Mouse (Mus musculus): ENCODE measurements around the gene Fam163b. TPM values are rescaled to one million over a fixed set of nuclear protein-coding genes. Genes with fewer than 3 reads are reported as not detected.

Gene Fam163b
- polyA plus RNA-seq, 1 experiment from 2014 or later: 0.30 TPM

DNA sequence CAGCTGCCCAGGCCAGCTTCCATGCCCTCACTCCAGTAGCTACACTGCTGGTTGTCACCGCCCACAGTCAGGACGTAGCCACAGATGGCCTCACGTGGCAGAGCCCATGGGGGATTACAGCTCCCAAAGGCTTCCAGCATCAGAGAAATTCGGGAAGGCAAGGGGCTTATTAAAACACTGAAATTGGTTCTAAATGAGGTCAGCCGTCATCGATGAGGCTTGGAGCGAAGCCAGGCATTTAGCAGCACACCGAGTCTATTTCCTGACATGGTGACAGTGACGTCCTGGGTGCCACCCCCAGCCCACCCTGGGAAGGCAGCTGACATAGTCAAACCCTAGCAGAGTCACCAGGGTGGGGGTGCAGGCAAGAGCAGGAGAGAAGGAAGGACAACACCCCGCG lies 20.4 kb upstream of the Fam163b start:
- 54% methylated on average over 11 of the region's 11 CpGs for WGBS
- Histone ChIP-seq H3K27me3 (no peaks in the 10 kb centered on the region), H3K9ac (no peak overlapping the region), H3K4me2 (no peak overlapping the region), H3K9me3 (replicated peaks) (no peaks in the 10 kb centered on the region), H3K36me3 (no peaks in the 10 kb centered on the region), H3K27ac (no peak overlapping the region), H3K4me1 (no peaks in the 10 kb centered on the region), H3K4me3 (replicated peaks) (no peak overlapping the region)
- ATAC-seq (replicated peaks; ENCODE audit: low FRiP score): no peak

DNA sequence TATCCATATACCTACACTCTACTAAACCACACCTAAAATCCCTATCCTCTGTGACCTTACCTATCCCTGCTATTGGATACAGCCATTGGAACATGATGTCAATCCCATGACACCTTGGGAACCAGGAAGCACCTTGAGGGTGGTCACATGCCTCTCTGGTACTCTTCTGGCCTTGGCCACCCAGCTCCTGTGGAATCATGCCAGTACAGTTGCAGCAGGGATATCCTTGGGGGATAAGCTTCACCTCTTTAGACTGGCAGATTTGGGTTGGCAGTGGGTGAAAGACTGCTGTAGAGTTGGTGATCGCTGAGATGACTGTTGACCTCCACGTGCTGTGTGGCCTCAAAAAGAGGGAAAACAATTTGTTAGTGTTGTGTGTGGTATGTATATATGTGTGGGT lies 19.2 kb upstream of the Fam163b start:
- H3K4me2 ChIP-seq: no peak overlapping the region
- no peaks in the 10 kb centered on the region for H3K9me3 ChIP-seq (replicated peaks)
- no peak overlapping the region for H3K4me3 ChIP-seq (replicated peaks)
- no peaks in the 10 kb centered on the region for H3K4me1 ChIP-seq
- no peak overlapping the region for H3K27ac ChIP-seq
- 91% methylated on average over 2 of the region's 2 CpGs for WGBS
- no peak for ATAC-seq (replicated peaks; ENCODE audit: low FRiP score)
- no peaks in the 10 kb centered on the region for H3K36me3 ChIP-seq
- no peak overlapping the region for H3K9ac ChIP-seq
- no peaks in the 10 kb centered on the region for H3K27me3 ChIP-seq

DNA sequence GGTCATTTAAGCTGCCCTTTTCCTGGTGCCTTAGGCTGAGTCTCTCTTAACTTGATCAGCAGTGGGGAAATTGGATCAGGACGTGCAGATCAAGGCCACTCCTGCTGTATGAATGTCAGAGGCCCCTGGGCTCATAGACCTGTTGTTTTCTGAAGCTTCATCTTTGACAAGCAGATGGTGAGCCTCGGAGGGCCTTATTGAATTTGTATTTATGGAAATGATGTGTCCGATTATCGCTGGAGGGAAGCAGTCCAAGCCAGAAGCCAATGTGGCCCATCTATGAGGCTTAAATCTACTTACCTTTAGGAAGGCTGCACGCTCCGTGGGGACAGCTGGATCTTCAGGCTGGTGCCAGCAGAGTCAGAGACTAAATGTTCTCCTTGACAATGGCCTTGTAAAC lies 14.3 kb upstream of the Fam163b start:
- Histone ChIP-seq H3K9ac (no peak overlapping the region), H3K27ac (no peak overlapping the region), H3K27me3 (no peaks in the 10 kb centered on the region), H3K36me3 (no peaks in the 10 kb centered on the region), H3K4me2 (no peak overlapping the region), H3K4me3 (replicated peaks) (no peak overlapping the region), H3K9me3 (replicated peaks) (no peaks in the 10 kb centered on the region), H3K4me1 (no peaks in the 10 kb centered on the region)
- 79% methylated on average over 6 of the region's 6 CpGs for WGBS
- ATAC-seq (replicated peaks; ENCODE audit: low FRiP score): no peak

DNA sequence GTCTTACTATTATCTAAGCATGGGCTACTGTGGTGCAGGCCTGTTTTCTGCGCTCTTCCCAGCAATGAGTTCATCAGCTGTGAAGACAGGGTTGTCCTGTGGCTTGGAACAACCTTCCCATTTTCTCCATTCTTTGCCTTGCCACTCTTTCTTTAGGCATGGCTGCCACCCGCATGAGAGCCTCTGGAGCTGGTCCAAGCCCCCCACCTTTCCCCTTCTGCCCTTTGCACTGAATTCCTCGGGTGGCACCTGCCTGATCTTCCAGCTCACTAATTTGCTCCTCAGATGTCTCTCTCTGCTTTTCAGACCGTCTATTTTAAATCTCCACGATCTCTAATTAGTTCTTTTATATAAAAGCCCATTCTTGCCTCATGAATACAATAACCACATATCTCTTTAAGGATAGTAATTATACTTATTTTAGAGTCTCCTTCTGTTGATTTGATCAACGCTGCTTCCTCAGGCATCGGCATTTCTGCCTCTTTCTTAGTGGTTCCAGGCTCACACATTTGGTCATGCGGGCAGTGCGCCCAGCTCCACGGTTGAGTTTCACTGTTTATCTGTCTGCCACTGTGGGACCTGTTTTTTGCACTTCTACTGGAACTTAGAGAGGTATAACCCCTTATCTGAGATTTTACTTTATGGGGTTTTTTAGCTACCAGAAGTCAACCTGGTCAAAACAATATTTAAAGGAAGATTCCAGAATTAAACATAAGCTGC lies 12.3 kb upstream of the Fam163b start:
- H3K9ac ChIP-seq: no peak overlapping the region
- no peaks in the 10 kb centered on the region for H3K9me3 ChIP-seq (replicated peaks)
- no peak overlapping the region for H3K27ac ChIP-seq
- 76% methylated on average over 10 of the region's 10 CpGs for WGBS
- H3K27me3 ChIP-seq: no peaks in the 10 kb centered on the region
- no peak overlapping the region for H3K4me2 ChIP-seq
- ATAC-seq (replicated peaks; ENCODE audit: low FRiP score): no peak
- H3K4me1 ChIP-seq: no peaks in the 10 kb centered on the region
- H3K36me3 ChIP-seq: no peaks in the 10 kb centered on the region
- no peak overlapping the region for H3K4me3 ChIP-seq (replicated peaks)

DNA sequence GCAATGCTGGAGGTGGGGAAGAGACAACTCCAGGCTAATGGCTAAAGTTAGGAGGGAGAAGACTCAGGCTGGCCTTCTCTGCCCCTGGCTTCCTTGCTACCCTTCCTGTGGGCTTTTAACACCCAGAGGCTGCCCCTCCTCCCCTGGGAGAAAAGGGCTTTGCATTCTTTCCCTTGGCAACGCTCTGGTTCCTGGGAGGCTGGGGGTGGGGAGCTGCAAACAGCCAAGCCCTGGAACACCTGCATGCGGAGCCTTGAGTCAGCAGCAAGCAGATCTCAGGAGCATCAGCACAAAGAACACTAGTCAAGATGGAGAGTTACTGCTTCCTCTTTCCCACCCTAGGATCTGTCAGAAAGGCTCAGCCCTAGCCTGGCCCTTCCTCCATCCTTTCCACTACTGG lies 7.2 kb upstream of the Fam163b start:
- Histone ChIP-seq H3K9ac (no peak overlapping the region), H3K36me3 (no peaks in the 10 kb centered on the region), H3K27ac (no peak overlapping the region), H3K4me1 (no peaks in the 10 kb centered on the region), H3K9me3 (replicated peaks) (no peaks in the 10 kb centered on the region), H3K4me3 (replicated peaks) (no peak overlapping the region), H3K27me3 (0 out of 2 replicates have a peak, but pooled peaks cover 2% of the 10 kb centered on the region), H3K4me2 (no peak overlapping the region)
- 3% methylated on average over 2 of the region's 2 CpGs for WGBS
- ATAC-seq (replicated peaks; ENCODE audit: low FRiP score): no peak

DNA sequence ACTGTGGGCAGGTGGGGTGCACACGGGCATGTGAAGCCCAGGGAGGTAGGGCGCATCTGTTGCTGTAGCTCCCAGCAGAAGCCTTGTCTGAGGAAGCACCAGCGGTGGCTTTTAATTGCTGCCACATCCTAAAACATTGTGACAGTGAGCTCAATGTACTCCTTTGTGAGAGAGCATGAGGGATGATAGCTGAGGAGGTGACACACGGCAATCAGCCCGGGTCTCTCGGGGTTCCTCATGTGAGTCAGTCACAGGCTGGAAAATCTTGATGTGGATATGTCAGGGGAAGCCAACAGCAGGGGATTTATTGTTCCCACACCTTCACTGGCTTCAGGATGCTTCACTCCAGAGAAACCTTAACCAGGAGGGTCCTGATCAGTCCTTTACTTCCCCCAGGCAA lies 4.5 kb upstream of the Fam163b start:
- 77% methylated on average over 6 of the region's 6 CpGs for WGBS
- H3K4me1 ChIP-seq: peaks cover 5% of the 10 kb centered on the region
- H3K4me3 ChIP-seq (replicated peaks): no peak overlapping the region
- no peak overlapping the region for H3K4me2 ChIP-seq
- H3K9ac ChIP-seq: no peak overlapping the region
- peaks cover 26% of the 10 kb centered on the region for H3K27me3 ChIP-seq
- no peak overlapping the region for H3K27ac ChIP-seq
- H3K36me3 ChIP-seq: no peaks in the 10 kb centered on the region
- no peaks in the 10 kb centered on the region for H3K9me3 ChIP-seq (replicated peaks)
- no peak for ATAC-seq (replicated peaks; ENCODE audit: low FRiP score)

DNA sequence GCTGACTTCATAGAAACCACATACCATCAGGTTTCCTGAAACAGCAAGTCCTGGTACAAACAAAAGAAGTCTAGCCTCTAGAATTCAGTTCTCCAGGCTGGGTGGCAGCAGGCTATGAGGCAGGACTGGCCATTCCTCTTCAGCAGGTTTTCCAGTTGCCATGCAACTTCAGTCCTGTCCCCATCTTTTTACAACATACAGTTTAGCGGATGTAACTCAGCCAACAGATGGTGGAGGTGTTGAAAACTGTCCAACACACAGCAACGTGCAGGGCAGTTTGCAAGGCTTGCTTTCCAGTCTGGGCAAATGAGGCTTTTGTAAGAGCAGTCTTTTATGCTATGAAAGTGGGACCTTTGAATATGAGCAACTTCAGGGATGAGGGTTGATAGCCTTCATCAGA lies 2.7 kb upstream of the Fam163b start:
- Histone ChIP-seq H3K27ac (no peak overlapping the region), H3K4me3 (replicated peaks) (no peak overlapping the region), H3K9ac (no peak overlapping the region), H3K27me3 (peaks cover 45% of the 10 kb centered on the region), H3K9me3 (replicated peaks) (no peaks in the 10 kb centered on the region), H3K36me3 (no peaks in the 10 kb centered on the region), H3K4me1 (peaks cover 8% of the 10 kb centered on the region), H3K4me2 (no peak overlapping the region)
- ATAC-seq (replicated peaks; ENCODE audit: low FRiP score): no peak
- WGBS: 70% methylated on average over 2 of the region's 2 CpGs

DNA sequence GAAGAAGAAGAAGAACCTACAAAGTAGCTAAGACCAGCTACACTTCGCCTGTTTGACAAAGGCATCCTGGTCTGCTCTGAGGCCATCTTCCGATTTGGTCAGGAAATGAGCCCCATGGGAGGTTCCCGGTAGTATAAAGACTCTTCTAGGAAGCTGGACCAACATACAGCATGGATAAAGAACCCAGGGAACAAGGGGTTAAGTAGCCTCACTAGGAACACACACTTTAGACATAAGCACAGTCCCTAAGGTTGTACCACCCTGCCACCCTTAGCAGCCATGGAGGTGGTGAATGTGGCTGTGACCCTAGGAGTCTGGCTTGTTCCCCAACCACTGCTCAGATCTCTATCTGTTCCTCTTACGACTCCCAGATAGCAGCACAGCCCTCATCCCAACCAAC lies 3.9 kb downstream of the Fam163b start:
- no peak overlapping the region for H3K9ac ChIP-seq
- ATAC-seq (replicated peaks; ENCODE audit: low FRiP score): no peak
- H3K4me2 ChIP-seq: no peak overlapping the region
- H3K36me3 ChIP-seq: no peaks in the 10 kb centered on the region
- H3K4me3 ChIP-seq (replicated peaks): no peak overlapping the region
- peaks cover 8% of the 10 kb centered on the region for H3K4me1 ChIP-seq
- 60% methylated on average over 4 of the region's 4 CpGs for WGBS
- H3K27ac ChIP-seq: no peak overlapping the region
- H3K9me3 ChIP-seq (replicated peaks): no peaks in the 10 kb centered on the region
- H3K27me3 ChIP-seq: peaks cover 48% of the 10 kb centered on the region

DNA sequence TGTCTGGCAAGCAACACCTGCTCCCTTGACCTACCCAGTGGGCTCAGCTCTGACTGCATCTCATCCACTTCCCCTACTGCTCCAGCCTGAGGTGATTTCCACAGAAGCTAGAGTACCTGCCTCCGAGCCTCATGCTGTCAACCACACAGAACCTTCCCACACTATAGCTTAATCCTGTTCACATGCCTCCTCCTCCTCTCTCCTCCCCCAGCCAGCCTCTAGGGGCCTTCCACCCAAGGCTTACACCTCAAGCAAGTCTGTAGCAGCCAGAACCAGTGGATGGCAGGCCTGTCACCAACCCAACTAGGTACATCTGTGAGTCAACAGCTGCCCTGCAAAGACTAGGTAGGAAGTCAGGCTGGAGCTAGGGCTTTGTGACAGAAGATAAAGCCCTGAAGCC lies 5.5 kb downstream of the Fam163b start:
- Histone ChIP-seq H3K27ac (no peak overlapping the region), H3K9ac (no peak overlapping the region), H3K4me1 (peaks cover 2% of the 10 kb centered on the region), H3K9me3 (replicated peaks) (no peaks in the 10 kb centered on the region), H3K36me3 (no peaks in the 10 kb centered on the region), H3K4me2 (no peak overlapping the region), H3K27me3 (peaks cover 33% of the 10 kb centered on the region), H3K4me3 (replicated peaks) (no peak overlapping the region)
- no peak for ATAC-seq (replicated peaks; ENCODE audit: low FRiP score)
- WGBS: 78% methylated on average over 1 of the region's 1 CpGs

DNA sequence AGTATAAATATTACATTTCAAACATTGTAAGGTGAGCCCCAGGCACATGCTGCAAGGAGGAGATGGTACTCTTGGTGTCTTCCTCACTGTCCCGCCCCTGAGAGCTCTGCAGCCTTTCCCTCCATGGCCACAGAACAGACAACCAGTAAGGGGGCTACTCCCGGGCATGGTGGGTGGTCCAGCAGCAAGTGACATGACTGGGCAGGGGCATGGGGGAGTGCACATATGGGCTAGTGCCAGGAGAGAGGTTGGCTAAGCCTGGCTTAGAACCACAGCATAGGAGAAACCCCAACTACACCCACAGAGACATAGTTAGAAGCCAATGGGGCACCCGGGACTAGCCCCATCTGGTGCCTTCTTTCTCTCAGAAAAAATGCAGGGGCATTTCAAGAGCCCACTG lies 6.0 kb downstream of the Fam163b start:
- Histone ChIP-seq H3K4me3 (replicated peaks) (no peak overlapping the region), H3K27ac (no peak overlapping the region), H3K36me3 (no peaks in the 10 kb centered on the region), H3K27me3 (peaks cover 28% of the 10 kb centered on the region), H3K4me2 (no peak overlapping the region), H3K9me3 (replicated peaks) (no peaks in the 10 kb centered on the region), H3K4me1 (no peaks in the 10 kb centered on the region), H3K9ac (no peak overlapping the region)
- ATAC-seq (replicated peaks; ENCODE audit: low FRiP score): no peak
- 62% methylated on average over 3 of the region's 3 CpGs for whole genome bisulfite sequencing

DNA sequence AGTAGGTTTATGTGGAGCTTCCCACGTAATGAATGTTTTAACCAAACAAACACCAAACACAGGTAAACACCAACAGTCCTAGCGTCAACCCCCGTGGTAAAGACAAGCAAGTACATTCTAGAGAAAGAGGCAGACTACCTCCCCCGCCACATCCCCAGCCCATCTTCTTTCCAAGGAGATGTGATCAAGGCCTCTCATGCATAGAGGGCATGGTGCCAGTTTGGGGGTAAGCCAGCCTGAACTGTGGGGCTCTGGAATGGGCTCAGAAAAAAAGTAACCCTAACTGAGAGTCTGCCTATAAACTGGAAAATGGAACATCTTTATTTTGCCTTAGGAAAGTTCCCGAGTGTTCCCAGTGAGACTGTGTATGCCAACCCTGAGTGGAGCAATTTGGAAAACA lies 6.4 kb downstream of the Fam163b start:
- no peaks in the 10 kb centered on the region for H3K9me3 ChIP-seq (replicated peaks)
- WGBS: 75% methylated on average over 5 of the region's 5 CpGs
- no peak overlapping the region for H3K4me2 ChIP-seq
- ATAC-seq (replicated peaks; ENCODE audit: low FRiP score): no peak
- H3K4me3 ChIP-seq (replicated peaks): no peak overlapping the region
- no peak overlapping the region for H3K9ac ChIP-seq
- no peak overlapping the region for H3K27ac ChIP-seq
- no peaks in the 10 kb centered on the region for H3K36me3 ChIP-seq
- H3K27me3 ChIP-seq: peaks cover 24% of the 10 kb centered on the region
- H3K4me1 ChIP-seq: no peaks in the 10 kb centered on the region

DNA sequence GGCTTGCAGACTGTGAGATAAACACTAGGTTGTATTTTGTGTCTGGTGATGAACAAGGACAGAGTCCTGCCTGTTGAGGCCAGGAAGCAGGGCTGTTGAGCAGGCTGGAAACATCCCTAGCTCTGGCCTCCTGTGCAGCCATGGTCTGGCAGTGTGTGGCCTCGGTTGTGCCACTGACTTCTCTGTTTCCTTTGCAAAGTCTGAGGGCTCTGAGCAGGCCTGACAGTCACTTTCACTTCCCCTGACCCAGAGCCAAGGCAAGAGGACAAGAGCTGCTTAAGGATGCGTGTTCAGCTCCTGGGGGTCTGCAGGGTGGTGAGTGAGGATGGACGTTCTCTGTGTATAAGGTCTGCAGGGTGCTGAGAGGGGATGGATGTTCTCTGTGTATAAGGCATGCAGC lies 13.3 kb downstream of the Fam163b start:
- 73% methylated on average over 3 of the region's 3 CpGs for WGBS

DNA sequence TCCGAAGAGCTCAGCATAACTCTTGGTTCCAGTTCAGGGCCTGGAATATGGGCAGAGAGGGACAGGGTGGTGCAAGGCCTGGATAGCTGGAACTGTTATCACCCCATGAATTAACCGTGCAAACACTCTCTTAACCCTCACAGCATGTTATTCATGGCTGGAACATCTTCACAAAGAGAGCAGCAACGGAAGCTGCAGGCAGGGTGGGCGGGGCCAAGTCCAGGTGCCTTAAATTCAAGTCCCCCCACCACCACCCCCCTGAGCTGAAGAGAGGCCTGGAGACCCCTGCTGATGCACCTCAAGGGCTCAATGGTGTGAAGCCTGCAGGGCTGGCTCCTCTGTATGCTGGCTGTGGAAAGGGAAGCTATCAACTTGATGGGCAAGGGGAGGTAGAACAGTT lies 15.8 kb downstream of the Fam163b start:
- no peak overlapping the region for H3K9ac ChIP-seq
- H3K27ac ChIP-seq: no peak overlapping the region
- H3K4me2 ChIP-seq: no peak overlapping the region
- WGBS: 55% methylated on average over 4 of the region's 4 CpGs
- no peaks in the 10 kb centered on the region for H3K27me3 ChIP-seq
- no peaks in the 10 kb centered on the region for H3K36me3 ChIP-seq
- peaks cover 11% of the 10 kb centered on the region for H3K4me1 ChIP-seq
- ATAC-seq (replicated peaks; ENCODE audit: low FRiP score): no peak
- no peaks in the 10 kb centered on the region for H3K9me3 ChIP-seq (replicated peaks)
- H3K4me3 ChIP-seq (replicated peaks): no peak overlapping the region

More for the DNA sequence above, 13.3 kb downstream of the Fam163b start:
- Histone ChIP-seq H3K4me3 (replicated peaks) (no peak overlapping the region), H3K4me2 (no peak overlapping the region), H3K9me3 (replicated peaks) (no peaks in the 10 kb centered on the region), H3K36me3 (no peaks in the 10 kb centered on the region), H3K9ac (no peak overlapping the region), H3K27me3 (no peaks in the 10 kb centered on the region), H3K27ac (no peak overlapping the region), H3K4me1 (no peaks in the 10 kb centered on the region)
- ATAC-seq (replicated peaks; ENCODE audit: low FRiP score): no peak

All from kidney, embryonic 15.5 days (tissue).